Mouse (Mus musculus) E14TG2a.4 (cell line): ENCODE measurements around the gene Bbx.

ENCODE experiments used
- H3K27me3 ChIP-seq: 2 replicates; pipeline ENCODE4 v1.6.1; 2014; ENCODE audit warnings: low read length, control low read depth; ENCODE audit not compliant: insufficient read depth
- H3K36me3 ChIP-seq: 2 replicates; pipeline ENCODE4 v1.6.1; 2014; ENCODE audit warnings: low read length, control low read depth; ENCODE audit not compliant: insufficient read depth
- H3K4me1 ChIP-seq: replicated peaks from 2 replicates; pipeline ENCODE4 v1.6.1; 2014; ENCODE audit warnings: low read depth, low read length, control low read depth
- H3K4me3 ChIP-seq: replicated peaks from 2 replicates; pipeline ENCODE4 v1.5.1; 2014; ENCODE audit warnings: mild to moderate bottlenecking, low read length
- H3K9me3 ChIP-seq: 2 replicates; pipeline ENCODE4 v1.6.1; 2014; ENCODE audit warnings: low read length, control low read depth
- CTCF ChIP-seq: conservative IDR thresholded peaks from 2 replicates; pipeline ENCODE4 v1.5.1; 2014; ENCODE audit warnings: low read length
- NANOG ChIP-seq: IDR thresholded peaks from 2 replicates; pipeline ENCODE4 v1.6.1; 2014; ENCODE audit warnings: borderline replicate concordance, low read length, mixed read lengths
- POU5F1 ChIP-seq: IDR thresholded peaks from 2 replicates; pipeline ENCODE4 v1.6.1; 2014; ENCODE audit warnings: low read length, borderline replicate concordance

Bbx gene

GRCm38 (mm10) chr16:50432062-50432878, at the start of gene Bbx:
Bbx (minus strand) TSS chr16:50432390.
- Histone ChIP-seq H3K27me3 (peaks cover 28% of the 10 kb centered on the region), H3K36me3 (no peaks in the 10 kb centered on the region), H3K9me3 (no peaks in the 10 kb centered on the region), H3K4me3 (peak within 1 kb of the TSS; percentile 91), H3K4me1 (peaks cover 26% of the 10 kb centered on the region)
- no peak for TF ChIP-seq NANOG

- Histone ChIP-seq H3K36me3 (no peaks in the 10 kb centered on the region), H3K4me1 (peaks cover 63% of the 10 kb centered on the region), H3K4me3 (peak overlapping the region; percentile 51), H3K9me3 (peaks cover 10% of the 10 kb centered on the region), H3K27me3 (0 out of 2 replicates have a peak, but pooled peaks cover 8% of the 10 kb centered on the region)
- TF ChIP-seq POU5F1 (no peak), NANOG (peak; percentile 41; the same call in 1 of the 2 replicates), CTCF (no peak)
Observed at GRCm38 (mm10) chr16:50481892-50482291, 49.7 kb upstream of the Bbx start.

GRCm38 (mm10) chr16:50481341-50481740, 49.2 kb upstream of the Bbx start:
- Histone ChIP-seq H3K27me3 (0 out of 2 replicates have a peak, but pooled peaks cover 8% of the 10 kb centered on the region), H3K4me1 (peaks cover 63% of the 10 kb centered on the region), H3K36me3 (no peaks in the 10 kb centered on the region), H3K4me3 (no peak overlapping the region), H3K9me3 (peaks cover 10% of the 10 kb centered on the region)
- TF ChIP-seq NANOG (no peak), CTCF (no peak)

GRCm38 (mm10) chr16:50478695-50479094, 46.5 kb upstream of the Bbx start:
- H3K4me1 ChIP-seq, result peaks cover 40% of the 10 kb centered on the region
- H3K36me3 ChIP-seq, result no peaks in the 10 kb centered on the region
- H3K27me3 ChIP-seq, result no peaks in the 10 kb centered on the region
- no peak for TF ChIP-seq NANOG
- no peak for TF ChIP-seq CTCF
- no peak for TF ChIP-seq POU5F1
- no peak overlapping the region for H3K4me3 ChIP-seq
- peaks cover 10% of the 10 kb centered on the region for H3K9me3 ChIP-seq

GRCm38 (mm10) chr16:50477628-50478027, 45.4 kb upstream of the Bbx start:
- Histone ChIP-seq H3K4me1 (peaks cover 30% of the 10 kb centered on the region), H3K36me3 (no peaks in the 10 kb centered on the region), H3K27me3 (no peaks in the 10 kb centered on the region), H3K9me3 (peaks cover 10% of the 10 kb centered on the region), H3K4me3 (no peak overlapping the region)
- TF ChIP-seq NANOG (no peak), POU5F1 (no peak), CTCF (no peak)

GRCm38 (mm10) chr16:50462226-50462870, 30.2 kb upstream of the Bbx start:
- H3K9me3 ChIP-seq, result no peaks in the 10 kb centered on the region
- H3K27me3 ChIP-seq, result no peaks in the 10 kb centered on the region
- H3K36me3 ChIP-seq, result no peaks in the 10 kb centered on the region
- peaks cover 30% of the 10 kb centered on the region for H3K4me1 ChIP-seq
- no peak for TF ChIP-seq CTCF
- TF ChIP-seq NANOG, result no peak
- TF ChIP-seq POU5F1, result no peak
- no peak overlapping the region for H3K4me3 ChIP-seq

- Histone ChIP-seq H3K4me3 (no peak overlapping the region), H3K4me1 (peaks cover 34% of the 10 kb centered on the region), H3K36me3 (no peaks in the 10 kb centered on the region), H3K27me3 (no peaks in the 10 kb centered on the region), H3K9me3 (no peaks in the 10 kb centered on the region)
- TF ChIP-seq NANOG (no peak), CTCF (no peak), POU5F1 (no peak)
Observed at GRCm38 (mm10) chr16:50459146-50459545, 27.0 kb upstream of the Bbx start.

GRCm38 (mm10) chr16:50456053-50456452, 23.9 kb upstream of the Bbx start:
- no peaks in the 10 kb centered on the region for H3K36me3 ChIP-seq
- H3K9me3 ChIP-seq, result no peaks in the 10 kb centered on the region
- no peak overlapping the region for H3K4me3 ChIP-seq
- H3K27me3 ChIP-seq, result no peaks in the 10 kb centered on the region
- TF ChIP-seq CTCF, result no peak
- TF ChIP-seq POU5F1, result no peak
- no peak for TF ChIP-seq NANOG
- peaks cover 16% of the 10 kb centered on the region for H3K4me1 ChIP-seq

- Histone ChIP-seq H3K4me1 (no peaks in the 10 kb centered on the region), H3K27me3 (no peaks in the 10 kb centered on the region), H3K4me3 (no peak overlapping the region), H3K36me3 (no peaks in the 10 kb centered on the region), H3K9me3 (no peaks in the 10 kb centered on the region)
- TF ChIP-seq NANOG (no peak), POU5F1 (no peak), CTCF (no peak)
Observed at GRCm38 (mm10) chr16:50449086-50449485, 16.9 kb upstream of the Bbx start.
